ENCODE assay signal across 9 mouse cellular contexts in the genomic region with DNA sequence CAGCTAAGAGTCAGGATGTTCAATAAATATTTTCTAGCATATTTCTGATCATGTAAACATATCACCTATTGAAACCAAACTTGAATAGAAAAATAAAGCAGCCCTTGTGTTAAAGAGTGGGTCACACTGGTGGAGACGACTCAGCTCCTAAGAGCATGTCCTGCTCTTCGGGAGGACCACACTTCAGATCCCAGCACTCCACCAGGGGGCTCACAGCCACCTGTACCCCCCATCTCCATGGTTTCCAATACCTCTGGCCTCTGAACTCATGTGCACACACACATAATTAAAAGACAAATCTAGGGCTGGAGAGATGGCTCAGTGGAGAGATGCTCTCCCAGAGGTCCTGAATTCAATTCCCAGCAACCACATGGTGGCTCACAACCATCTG. TPM values are rescaled to one million over a fixed set of nuclear protein-coding genes. Genes with fewer than 3 reads are reported as not detected.
DNase-seq lines count a peak whose midpoint lies in the region; ATAC-seq lines count a peak whose summit lies in the region.
"Had no signal": no experiment of that assay in that cellular context is flagged by ENCODE, and none has a peak within 500 bp of the region (broad histone marks: within the 10 kb centered on the region; RNA-seq: fewer than 3 reads in every experiment).

No protein-coding gene starts in this region.

- H3K27me3 ChIP-seq in neural tube, embryonic 12.5 days (replicated peaks) = no peaks in the 10 kb centered on the region
- H3K27me3 ChIP-seq in forebrain, embryonic 11.5 days (ENCODE audit: control insufficient read depth, insufficient read depth, low read length) = no peaks in the 10 kb centered on the region
- H3K27me3 ChIP-seq in liver, embryonic 12.5 days (replicated peaks) = no peaks in the 10 kb centered on the region

- peaks cover 32% of the 10 kb centered on the region for H3K36me3 ChIP-seq in neural tube, embryonic 12.5 days
- H3K36me3 ChIP-seq in forebrain, embryonic 11.5 days (ENCODE audit: control insufficient read depth, insufficient read depth, low read length) = no peaks in the 10 kb centered on the region; the same call in 1 of the 2 replicates
- peaks cover 47% of the 10 kb centered on the region for H3K36me3 ChIP-seq in liver, embryonic 12.5 days

- no peak for DNase-seq in neural tube, embryonic 10.5 days (ENCODE audit: extremely low spot score, low spot score)
- no peak for DNase-seq in forebrain, embryonic 11.5 days (ENCODE audit: low spot score)
- DNase-seq in left cerebral cortex, postnatal 25 days (ENCODE audit: low spot score in 2 of 2) = no peak
- DNase-seq in right cerebral cortex, postnatal 4 days = no peak
- DNase-seq: cerebellum, postnatal 10 days; kidney, postnatal 25 days had no signal

- peaks cover 20% of the 10 kb centered on the region for H3K4me1 ChIP-seq in neural tube, embryonic 12.5 days
- peaks cover 12% of the 10 kb centered on the region; the same call in 1 of the 2 replicates for H3K4me1 ChIP-seq in forebrain, embryonic 11.5 days (replicated peaks; ENCODE audit: control insufficient read depth, insufficient read depth, low read length)
- peaks cover 80% of the 10 kb centered on the region for H3K4me1 ChIP-seq in liver, embryonic 12.5 days

- no peak for ATAC-seq in neural tube, embryonic 12.5 days (ENCODE audit: low FRiP score, low read depth)
- no peak for ATAC-seq in forebrain, embryonic 11.5 days (replicated peaks; ENCODE audit: low FRiP score)
- ATAC-seq in liver, embryonic 12.5 days = no peak
- no peak for ATAC-seq in granulocyte monocyte progenitor cell, adult 5-6 weeks (replicated peaks; ENCODE audit: poor library complexity, severe bottlenecking)

- no peak overlapping the region for H3K4me3 ChIP-seq in neural tube, embryonic 12.5 days
- H3K4me3 ChIP-seq in forebrain, embryonic 11.5 days (ENCODE audit: low read depth, low read length) = 0 out of 2 replicates have a peak overlapping the region, but pooled peaks have one; percentile 5
- peak overlapping the region; percentile 88 for H3K4me3 ChIP-seq in liver, embryonic 12.5 days

- peak overlapping the region; percentile 64 for H3K4me2 ChIP-seq in neural tube, embryonic 12.5 days (replicated peaks)
- no peak overlapping the region; the same call in 1 of the 2 replicates for H3K4me2 ChIP-seq in forebrain, embryonic 11.5 days (ENCODE audit: low read depth, low read length, severe bottlenecking)
- H3K4me2 ChIP-seq in liver, embryonic 12.5 days = peak overlapping the region; percentile 80

- no peaks in the 10 kb centered on the region for H3K9me3 ChIP-seq in neural tube, embryonic 12.5 days
- no peaks in the 10 kb centered on the region for H3K9me3 ChIP-seq in forebrain, embryonic 11.5 days (ENCODE audit: control insufficient read depth, low read length)
- no peaks in the 10 kb centered on the region for H3K9me3 ChIP-seq in liver, embryonic 12.5 days (replicated peaks)

- WGBS in neural tube, embryonic 12.5 days = 58% methylated on average over 2 of the region's 2 CpGs
- WGBS in forebrain, embryonic 11.5 days = 64% methylated on average over 2 of the region's 2 CpGs
- 37% methylated on average over 2 of the region's 2 CpGs for WGBS in liver, embryonic 12.5 days (ENCODE audit: insufficient replicate concordance)

- H3K27ac ChIP-seq in neural tube, embryonic 12.5 days = no peak overlapping the region
- no peak overlapping the region for H3K27ac ChIP-seq in forebrain, embryonic 11.5 days (ENCODE audit: low read depth, low read length)
- H3K27ac ChIP-seq in liver, embryonic 12.5 days = no peak overlapping the region

- H3K9ac ChIP-seq in neural tube, embryonic 12.5 days = no peak overlapping the region
- no peak overlapping the region; the same call in 1 of the 2 replicates for H3K9ac ChIP-seq in forebrain, embryonic 11.5 days (ENCODE audit: low read length)
- peak overlapping the region; percentile 88 for H3K9ac ChIP-seq in liver, embryonic 12.5 days

- intact Hi-C loops in left cerebral cortex, postnatal 25 days (cut with DNase I) = loop anchor here (2.0 kb wide), 1 partner anchor 253 kb away; no protein-coding TSS in a partner anchor

RNA-seq across cellular contexts. Expression of gene Ppil1, which starts 1.7 kb away (rescaled TPM):
- 117 and 125 TPM in 2 replicates for polyA plus RNA-seq in neural tube, embryonic 12.5 days (2016; fragmentation: Nextera tagmentation; extraction: Ambion mirVana)
- 180 and 188 TPM in 2 replicates for polyA plus RNA-seq in forebrain, embryonic 11.5 days (2014; fragmentation: Nextera tagmentation; extraction: Ambion mirVana)
- 123 and 126 TPM in 2 replicates for polyA plus RNA-seq in liver, embryonic 12.5 days (2016; fragmentation: Nextera tagmentation; extraction: Ambion mirVana)
- total RNA-seq in left cerebral cortex, postnatal 25 days (2021) = 10 to 100 TPM; 19.7 to 20.8 TPM
- 83.0 and 122 TPM in 2 replicates for total RNA-seq in granulocyte monocyte progenitor cell, adult 5-6 weeks (2014; fragmentation: Nextera tagmentation)
- 97.1 and 107 TPM in 2 replicates for total RNA-seq in granulocyte monocyte progenitor cell, adult 5-6 weeks (2017)

RNA-seq across cellular contexts. Expression of gene BC004004, which starts 6.3 kb away (rescaled TPM):
- 74.8 and 75.3 TPM in 2 replicates for polyA plus RNA-seq in neural tube, embryonic 12.5 days (2016; fragmentation: Nextera tagmentation; extraction: Ambion mirVana)
- polyA plus RNA-seq in forebrain, embryonic 11.5 days (2014; fragmentation: Nextera tagmentation; extraction: Ambion mirVana) = 58.2 and 61.5 TPM in 2 replicates
- 51.5 and 54.6 TPM in 2 replicates for polyA plus RNA-seq in liver, embryonic 12.5 days (2016; fragmentation: Nextera tagmentation; extraction: Ambion mirVana)
- 10 to 100 TPM; 86.2 to 93.7 TPM for total RNA-seq in left cerebral cortex, postnatal 25 days (2021)
- total RNA-seq in granulocyte monocyte progenitor cell, adult 5-6 weeks (2014; fragmentation: Nextera tagmentation) = 97.2 and 127 TPM in 2 replicates
- total RNA-seq in granulocyte monocyte progenitor cell, adult 5-6 weeks (2017) = 67.3 and 108 TPM in 2 replicates

RNA-seq across cellular contexts. Expression of gene Cpne5, which starts 24.3 kb away (rescaled TPM):
- 7.0 and 7.7 TPM in 2 replicates for polyA plus RNA-seq in neural tube, embryonic 12.5 days (2016; fragmentation: Nextera tagmentation; extraction: Ambion mirVana)
- 5.5 and 6.8 TPM in 2 replicates for polyA plus RNA-seq in forebrain, embryonic 11.5 days (2014; fragmentation: Nextera tagmentation; extraction: Ambion mirVana)
- polyA plus RNA-seq in liver, embryonic 12.5 days (2016; fragmentation: Nextera tagmentation; extraction: Ambion mirVana) = 0.18 and 0.33 TPM in 2 replicates
- total RNA-seq in left cerebral cortex, postnatal 25 days (2021) = 100 to 1,000 TPM; 121 to 149 TPM
- 5.9 and 6.3 TPM in 2 replicates for total RNA-seq in granulocyte monocyte progenitor cell, adult 5-6 weeks (2014; fragmentation: Nextera tagmentation)
- total RNA-seq in granulocyte monocyte progenitor cell, adult 5-6 weeks (2017) = 1.7 and 14.3 TPM in 2 replicates

RNA-seq across cellular contexts. Expression of gene Pi16, which starts 55.2 kb away (rescaled TPM):
- polyA plus RNA-seq in neural tube, embryonic 12.5 days (2016; fragmentation: Nextera tagmentation; extraction: Ambion mirVana) = 1.2 and 1.3 TPM in 2 replicates
- 0.59 and 0.72 TPM in 2 replicates for polyA plus RNA-seq in forebrain, embryonic 11.5 days (2014; fragmentation: Nextera tagmentation; extraction: Ambion mirVana)
- 0.37 and 0.59 TPM in 2 replicates for polyA plus RNA-seq in liver, embryonic 12.5 days (2016; fragmentation: Nextera tagmentation; extraction: Ambion mirVana)
- 1 to 10 TPM; 1.1 to 1.5 TPM for total RNA-seq in left cerebral cortex, postnatal 25 days (2021)
- 7.0 and 15.7 TPM in 2 replicates for total RNA-seq in granulocyte monocyte progenitor cell, adult 5-6 weeks (2014; fragmentation: Nextera tagmentation)
- 9.9 and 10.8 TPM in 2 replicates for total RNA-seq in granulocyte monocyte progenitor cell, adult 5-6 weeks (2017)
